Mouse (Mus musculus): Measurements from ENCODE around the gene Tmem88. TPM values are rescaled to one million over a fixed set of nuclear protein-coding genes. Genes with fewer than 3 reads are reported as not detected.
A peak's percentile ranks its signal among the peaks of the same experiment; 100 is the strongest.
"Not testable (repeated sequence)": the region's sequence is repeated elsewhere in the genome, so short reads cannot be mapped to it uniquely, and the experiment has no call there.

Gene Tmem88
- total and polyA plus RNA-seq, 2 experiments = 1.3 to 8.5 TPM

DNA sequence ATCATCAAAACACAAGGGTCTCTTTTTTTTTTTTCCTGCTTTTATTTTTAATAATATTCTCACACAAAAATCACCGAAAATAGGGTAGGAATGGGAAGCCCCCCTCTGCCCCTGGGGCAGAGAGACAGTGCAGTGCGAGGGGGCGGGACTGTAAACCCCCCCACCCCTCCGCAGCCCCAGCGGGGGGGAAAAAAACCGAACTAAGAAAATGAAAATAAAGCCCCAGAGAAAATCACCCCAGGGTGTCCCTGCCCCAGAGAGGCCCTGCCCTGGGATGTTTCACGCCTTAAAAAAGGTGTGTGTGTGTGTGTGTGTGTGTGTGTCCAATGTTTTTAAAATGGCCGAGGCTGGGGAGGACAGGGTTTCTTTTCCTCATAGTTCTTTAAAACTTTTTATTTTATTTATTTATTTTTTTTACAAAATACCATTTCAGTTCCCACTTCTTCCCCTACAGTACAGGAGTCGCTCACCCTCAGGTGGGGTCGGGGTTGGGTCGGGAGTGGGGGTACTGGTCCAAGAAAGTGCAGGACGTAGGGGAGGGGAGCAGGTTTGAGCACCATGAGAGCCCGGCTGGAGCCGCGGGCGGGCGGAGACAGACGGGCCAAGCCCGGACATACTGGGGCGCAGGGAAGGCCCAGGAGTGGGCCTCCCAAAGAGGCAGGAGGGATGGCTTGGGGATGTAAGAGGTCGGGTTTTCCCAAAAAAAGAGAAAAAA lies 609 bp upstream of the Tmem88 start:
- no peak for DNase-seq (ENCODE audit: extremely low read depth, low read depth, low spot score)
- TF ChIP-seq CTCF (IDR thresholded peaks at IDR 0.05; ENCODE audit: low read depth, low read length) (no peak), POLR2A (IDR thresholded peaks at IDR 0.05; ENCODE audit: extremely low read depth, insufficient read depth, low read length) (no peak)
- Histone ChIP-seq H3K79me2 (ENCODE audit: control insufficient read depth, insufficient read depth, low read length) (no peaks in the 10 kb centered on the region; the same call in 1 of the 2 replicates), H3K27ac (replicated peaks; ENCODE audit: insufficient read depth, low read depth, low read length) (no peak overlapping the region), H3K4me3 (ENCODE audit: insufficient read depth, low read depth, low read length) (0 out of 2 replicates have a peak overlapping the region, but pooled peaks have one; percentile 64), H3K4me1 (ENCODE audit: control insufficient read depth, insufficient read depth, low read length) (peaks cover 6% of the 10 kb centered on the region), H3K27me3 (ENCODE audit: control insufficient read depth, insufficient read depth, low read length) (no peaks in the 10 kb centered on the region), H3K9ac (ENCODE audit: low read depth, low read length) (no peak overlapping the region), H3K36me3 (ENCODE audit: control insufficient read depth, insufficient read depth, low read length) (peaks cover 8% of the 10 kb centered on the region; the same call in 1 of the 2 replicates)
- WGBS = 76% methylated on average over 21 of the region's 21 CpGs

DNA sequence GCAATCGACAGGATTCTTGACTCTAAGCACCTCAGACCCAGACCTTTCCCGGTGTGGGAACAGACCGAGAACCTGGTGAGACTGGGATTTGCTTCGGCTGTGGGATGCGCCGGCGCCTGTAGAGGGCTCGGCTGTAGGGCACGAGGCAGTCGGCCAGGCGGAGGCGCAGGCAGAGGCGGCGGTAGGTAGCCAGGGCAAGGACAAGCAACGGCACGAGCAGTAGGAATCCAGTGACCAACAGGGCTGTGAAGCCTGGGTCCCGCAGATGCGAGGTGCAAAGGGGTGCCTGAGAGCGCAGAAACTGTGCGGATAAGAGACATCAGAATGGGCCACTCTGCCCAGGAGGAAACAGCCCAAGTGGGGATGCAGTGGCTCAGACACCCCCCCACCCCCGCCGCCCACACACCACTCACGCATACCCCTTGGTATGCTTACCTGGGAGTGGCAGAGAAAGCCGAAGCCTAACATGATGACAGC lies 415 bp downstream of the Tmem88 start:
- H3K36me3 ChIP-seq (ENCODE audit: control insufficient read depth, insufficient read depth, low read length) = peaks cover 6% of the 10 kb centered on the region; the same call in 1 of the 2 replicates
- no peaks in the 10 kb centered on the region; the same call in 1 of the 2 replicates for H3K79me2 ChIP-seq (ENCODE audit: control insufficient read depth, insufficient read depth, low read length)
- WGBS = 71% methylated on average over 24 of the region's 24 CpGs
- TF ChIP-seq POLR2A (IDR thresholded peaks at IDR 0.05; ENCODE audit: extremely low read depth, insufficient read depth, low read length) (no peak), CTCF (IDR thresholded peaks at IDR 0.05; ENCODE audit: low read depth, low read length) (no peak)
- no peaks in the 10 kb centered on the region for H3K27me3 ChIP-seq (ENCODE audit: control insufficient read depth, insufficient read depth, low read length)
- H3K4me3 ChIP-seq (ENCODE audit: insufficient read depth, low read depth, low read length) = peak overlapping the region; percentile 64
- H3K27ac ChIP-seq (replicated peaks; ENCODE audit: insufficient read depth, low read depth, low read length) = peak overlapping the region; percentile 37
- peak overlapping the region; percentile 67 for H3K9ac ChIP-seq (ENCODE audit: low read depth, low read length)
- peaks cover 6% of the 10 kb centered on the region for H3K4me1 ChIP-seq (ENCODE audit: control insufficient read depth, insufficient read depth, low read length)
- no peak for DNase-seq (ENCODE audit: extremely low read depth, low read depth, low spot score)

DNA sequence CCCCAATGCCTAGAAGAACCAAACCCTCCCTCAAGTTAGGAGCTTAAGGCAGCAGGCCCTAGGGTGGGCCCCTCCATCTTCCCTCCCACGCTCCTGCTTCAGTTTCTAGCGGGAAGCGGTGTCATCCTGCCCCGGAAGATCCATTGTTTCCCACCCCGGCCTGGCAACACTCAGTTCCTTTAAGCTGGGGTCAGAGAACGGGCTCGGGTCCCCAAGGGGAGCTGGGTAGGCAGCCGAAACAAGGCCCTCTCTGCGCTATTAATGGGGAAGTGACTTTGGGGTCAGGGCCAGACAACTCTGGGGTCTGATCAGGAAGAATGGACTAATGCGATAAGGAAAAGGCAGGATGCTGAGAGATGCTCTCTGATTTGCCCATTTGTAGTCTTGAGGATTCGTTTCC lies 1.3 kb downstream of the Tmem88 start:
- H3K27ac ChIP-seq (replicated peaks; ENCODE audit: insufficient read depth, low read depth, low read length) = peak overlapping the region; percentile 32
- H3K36me3 ChIP-seq (ENCODE audit: control insufficient read depth, insufficient read depth, low read length) = peaks cover 6% of the 10 kb centered on the region; the same call in 1 of the 2 replicates
- no peaks in the 10 kb centered on the region; the same call in 1 of the 2 replicates for H3K79me2 ChIP-seq (ENCODE audit: control insufficient read depth, insufficient read depth, low read length)
- no peaks in the 10 kb centered on the region for H3K27me3 ChIP-seq (ENCODE audit: control insufficient read depth, insufficient read depth, low read length)
- no peak for DNase-seq (ENCODE audit: extremely low read depth, low read depth, low spot score)
- no peak for TF ChIP-seq CTCF (IDR thresholded peaks at IDR 0.05; ENCODE audit: low read depth, low read length)
- TF ChIP-seq POLR2A (IDR thresholded peaks at IDR 0.05; ENCODE audit: extremely low read depth, insufficient read depth, low read length) = no peak
- peak overlapping the region; percentile 10 for H3K4me3 ChIP-seq (ENCODE audit: insufficient read depth, low read depth, low read length)
- 58% methylated on average over 11 of the region's 11 CpGs for WGBS
- H3K4me1 ChIP-seq (ENCODE audit: control insufficient read depth, insufficient read depth, low read length) = peaks cover 6% of the 10 kb centered on the region
- H3K9ac ChIP-seq (ENCODE audit: low read depth, low read length) = peak overlapping the region; percentile 54

DNA sequence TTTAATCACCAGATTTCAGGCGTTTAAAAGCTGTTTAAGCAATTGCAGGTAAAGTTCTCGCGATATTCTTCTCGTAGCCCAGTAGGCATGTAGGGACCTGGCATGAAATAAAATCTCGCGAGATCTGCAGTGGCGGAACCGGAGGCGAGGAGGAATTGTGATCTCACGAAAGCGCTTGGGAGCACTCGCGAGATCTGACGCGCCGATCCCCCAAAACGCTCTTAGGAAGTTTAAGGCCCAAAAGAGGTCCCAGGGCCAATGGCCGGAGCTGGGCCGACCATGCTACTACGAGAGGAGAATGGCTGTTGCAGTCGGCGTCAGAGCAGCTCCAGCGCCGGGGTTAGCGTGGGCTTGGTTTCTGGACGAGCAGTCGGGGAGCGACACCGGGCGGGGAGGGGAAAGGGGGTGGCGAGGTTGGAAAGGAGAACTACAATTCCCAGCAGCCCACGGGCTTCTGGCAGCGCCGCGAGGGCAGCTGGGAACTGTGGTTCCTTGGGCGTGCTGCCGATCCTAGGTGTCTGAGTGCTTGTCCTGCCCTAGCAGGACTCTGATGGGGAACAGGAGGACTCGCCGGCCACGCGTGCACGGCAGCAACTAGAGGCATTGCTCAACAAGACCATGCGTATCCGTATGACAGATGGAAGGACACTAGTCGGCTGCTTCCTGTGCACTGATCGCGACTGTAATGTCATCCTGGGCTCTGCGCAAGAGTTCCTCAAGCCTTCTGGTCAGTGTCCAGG lies 2.2 kb downstream of the Tmem88 start:
- H3K79me2 ChIP-seq (ENCODE audit: control insufficient read depth, insufficient read depth, low read length) = no peaks in the 10 kb centered on the region; the same call in 1 of the 2 replicates
- peak overlapping the region; percentile 95 for H3K27ac ChIP-seq (replicated peaks; ENCODE audit: insufficient read depth, low read depth, low read length)
- H3K4me1 ChIP-seq (ENCODE audit: control insufficient read depth, insufficient read depth, low read length) = peaks cover 6% of the 10 kb centered on the region
- peak overlapping the region; percentile 92 for H3K9ac ChIP-seq (ENCODE audit: low read depth, low read length)
- WGBS = under 1% methylated on average over 48 of the region's 48 CpGs
- H3K27me3 ChIP-seq (ENCODE audit: control insufficient read depth, insufficient read depth, low read length) = no peaks in the 10 kb centered on the region
- H3K4me3 ChIP-seq (ENCODE audit: insufficient read depth, low read depth, low read length) = peak overlapping the region; percentile 79
- H3K36me3 ChIP-seq (ENCODE audit: control insufficient read depth, insufficient read depth, low read length) = peaks cover 4% of the 10 kb centered on the region; the same call in 1 of the 2 replicates
- peak; percentile 97 for DNase-seq (ENCODE audit: extremely low read depth, low read depth, low spot score)
- TF ChIP-seq POLR2A (IDR thresholded peaks at IDR 0.05; ENCODE audit: extremely low read depth, insufficient read depth, low read length) (peak; percentile 44; the same call in 1 of the 2 replicates), CTCF (IDR thresholded peaks at IDR 0.05; ENCODE audit: low read depth, low read length) (no peak)

DNA sequence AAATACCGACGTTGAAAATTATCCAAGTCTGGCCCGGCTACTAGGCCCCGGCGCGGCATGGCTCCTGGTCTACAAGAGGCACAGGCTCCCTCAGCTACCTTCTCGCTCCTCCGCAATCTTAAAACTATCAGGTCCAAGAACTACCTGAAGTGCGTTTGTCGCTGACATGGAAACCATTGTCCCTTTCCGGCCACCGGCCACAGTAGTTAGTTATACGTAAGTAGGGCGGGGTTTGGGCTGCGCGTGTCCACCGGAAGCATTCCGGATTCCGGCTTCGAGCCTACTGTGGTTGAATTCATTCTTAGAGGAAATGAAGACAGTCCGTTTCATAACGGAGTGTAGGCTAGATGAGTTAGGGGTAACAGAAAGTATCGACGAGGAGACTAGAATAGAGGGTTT lies 2.8 kb downstream of the Tmem88 start, which contains the start of the genes Naa38 and Cyb5d1:
Gene Naa38, plus strand, starts transcription at position 253 of the 399 bp plus-strand sequence.
Gene Cyb5d1, minus strand, starts transcription at position 397 of the 399 bp plus-strand sequence.
- not testable (repeated sequence) for H3K4me1 ChIP-seq (ENCODE audit: control insufficient read depth, insufficient read depth, low read length); H3K27me3 ChIP-seq (ENCODE audit: control insufficient read depth, insufficient read depth, low read length); H3K36me3 ChIP-seq (ENCODE audit: control insufficient read depth, insufficient read depth, low read length); H3K79me2 ChIP-seq (ENCODE audit: control insufficient read depth, insufficient read depth, low read length)
- whole genome bisulfite sequencing = under 1% methylated on average over 24 of the region's 24 CpGs
- Histone ChIP-seq H3K4me3 (ENCODE audit: insufficient read depth, low read depth, low read length) (peak within 1 kb of the TSS; percentile 79), H3K27ac (replicated peaks; ENCODE audit: insufficient read depth, low read depth, low read length) (peak within 1 kb of the TSS; percentile 95), H3K9ac (ENCODE audit: low read depth, low read length) (peak within 1 kb of the TSS; percentile 92)
- peak; percentile 91 for DNase-seq (ENCODE audit: extremely low read depth, low read depth, low spot score)

DNA sequence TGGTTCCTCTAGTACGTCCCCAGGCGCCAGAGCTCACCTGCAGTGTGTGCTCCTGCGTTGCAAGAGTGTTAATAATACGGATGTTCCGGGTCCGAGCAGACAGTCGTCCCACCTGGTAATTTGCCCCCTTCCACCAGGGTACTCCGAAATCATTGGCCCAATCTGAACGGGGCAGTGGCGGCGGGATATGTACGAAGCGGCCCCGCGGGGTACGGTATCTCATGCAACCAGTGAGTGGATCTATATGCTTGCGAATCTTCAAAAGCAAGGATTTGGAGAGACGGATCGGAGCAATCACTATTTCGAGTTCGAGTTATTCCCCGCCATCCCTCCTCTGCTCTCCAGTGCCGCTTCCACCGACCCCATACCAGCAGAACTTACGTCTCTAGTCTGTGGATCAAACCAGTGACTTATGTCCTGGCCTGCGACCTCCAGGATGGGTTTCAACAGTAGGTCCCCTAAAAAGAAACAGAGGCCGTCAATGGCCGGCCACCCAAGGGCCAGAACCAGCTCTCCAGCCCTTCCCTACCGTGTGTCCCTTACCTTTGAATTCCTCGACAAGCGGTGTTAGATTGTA lies 3.4 kb downstream of the Tmem88 start:
- not testable (repeated sequence) for H3K4me1 ChIP-seq (ENCODE audit: control insufficient read depth, insufficient read depth, low read length); H3K27me3 ChIP-seq (ENCODE audit: control insufficient read depth, insufficient read depth, low read length); H3K79me2 ChIP-seq (ENCODE audit: control insufficient read depth, insufficient read depth, low read length); DNase-seq (ENCODE audit: extremely low read depth, low read depth, low spot score); H3K36me3 ChIP-seq (ENCODE audit: control insufficient read depth, insufficient read depth, low read length)
- H3K4me3 ChIP-seq (ENCODE audit: insufficient read depth, low read depth, low read length) = peak overlapping the region; percentile 58
- WGBS = under 1% methylated on average over 31 of the region's 31 CpGs
- H3K9ac ChIP-seq (ENCODE audit: low read depth, low read length) = peak overlapping the region; percentile 76
- peak overlapping the region; percentile 49 for H3K27ac ChIP-seq (replicated peaks; ENCODE audit: insufficient read depth, low read depth, low read length)
